16 mouse cellular contexts compared by ENCODE assay signal in the genomic region with DNA sequence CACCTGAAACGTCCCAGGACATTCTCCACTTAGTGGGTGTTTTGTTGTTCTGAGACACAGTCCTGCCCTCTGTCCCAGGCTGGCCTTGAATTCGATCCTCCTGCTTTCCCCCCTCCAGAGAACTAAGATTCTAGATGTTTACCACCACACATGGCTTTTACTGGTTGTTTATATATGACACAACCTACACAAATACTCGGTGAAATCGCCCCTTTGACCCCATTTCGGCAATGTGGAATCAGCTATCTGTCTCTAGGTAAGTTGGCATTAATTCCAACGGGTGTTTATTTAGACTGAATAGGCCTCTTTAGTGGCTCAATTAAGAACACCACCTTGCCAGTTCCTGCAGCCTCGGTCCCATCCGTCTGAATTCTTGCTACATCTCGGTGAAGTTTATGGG.
"Had no signal": no experiment of that assay in that cellular context is flagged by ENCODE, and none has a peak within 500 bp of the region (broad histone marks: within the 10 kb centered on the region; RNA-seq: fewer than 3 reads in every experiment).

No protein-coding gene starts in this region.

- H3K9me3 ChIP-seq: midbrain, embryonic 12.5 days; midbrain, embryonic 15.5 days; neural tube, embryonic 13.5 days had no signal

- H3K4me1 ChIP-seq: midbrain, embryonic 12.5 days; midbrain, embryonic 15.5 days; neural tube, embryonic 13.5 days had no signal

- H3K9ac ChIP-seq: midbrain, embryonic 12.5 days; midbrain, embryonic 15.5 days; neural tube, embryonic 13.5 days had no signal

- DNase-seq: kidney, adult 18-20 months; kidney, adult 9 months; kidney, postnatal 14 days; layer of hippocampus, postnatal 36 days; retina, postnatal 1 day; right cerebral cortex, postnatal 25 days; thymus, adult 2 months had no signal

- H3K4me2 ChIP-seq: midbrain, embryonic 12.5 days; midbrain, embryonic 15.5 days; neural tube, embryonic 13.5 days had no signal

- H3K36me3 ChIP-seq: midbrain, embryonic 12.5 days; midbrain, embryonic 15.5 days; neural tube, embryonic 13.5 days had no signal

- H3K27me3 ChIP-seq: midbrain, embryonic 12.5 days; midbrain, embryonic 15.5 days; neural tube, embryonic 13.5 days had no signal

- ATAC-seq: inflammation-experienced regulatory T-cells, adult 6 months; intestine, embryonic 16.5 days; midbrain, embryonic 15.5 days had no signal

- H3K4me3 ChIP-seq: layer of hippocampus, adult 2 months; left cerebral cortex, adult 2 months; midbrain, embryonic 12.5 days; midbrain, embryonic 15.5 days; myocyte; neural tube, embryonic 13.5 days had no signal

- H3K27ac ChIP-seq: layer of hippocampus, adult 2 months; left cerebral cortex, adult 2 months; midbrain, embryonic 12.5 days; midbrain, embryonic 15.5 days; neural tube, embryonic 13.5 days; stomach, postnatal 0 days had no signal
